Mouse (Mus musculus): Measurements from ENCODE around the gene B020011L13Rik. TPM values are rescaled to one million over a fixed set of nuclear protein-coding genes. Genes with fewer than 3 reads are reported as not detected.

Gene B020011L13Rik
- polyA plus RNA-seq (2017; shearing (Covaris generic)) = not detected

GRCm38 (mm10) chr1:117780833-117781232 lies at the start of gene B020011L13Rik:
B020011L13Rik (plus strand) TSS chr1:117781133.

DNA sequence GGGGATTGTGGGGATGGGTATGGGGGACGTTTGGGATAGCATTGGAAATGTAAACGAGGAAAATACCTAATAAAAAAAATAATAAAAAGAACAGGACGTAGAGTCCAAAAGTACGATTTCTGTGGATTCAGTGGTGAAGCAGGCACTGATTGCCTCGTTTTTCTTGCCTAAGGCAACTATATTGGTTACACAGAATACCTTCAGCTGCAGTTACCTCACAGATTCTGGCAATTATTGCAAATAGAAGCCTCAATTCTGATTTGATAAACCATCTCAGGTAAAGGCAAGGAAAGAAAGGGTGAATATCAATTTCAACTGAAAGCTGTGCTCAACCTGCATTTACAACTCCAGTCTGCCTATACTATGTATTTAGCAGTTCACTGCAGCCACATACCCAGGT lies 48.8 kb downstream of the B020011L13Rik start, which contains the start of gene Gm28360:
Gm28360 (plus strand) TSS at position 301 of the 400 bp plus-strand sequence.

Other genes with a start within 250 kb of the B020011L13Rik start
- gene Gm28363, start 84.0 kb upstream of the B020011L13Rik start, polyA plus RNA-seq (2017; shearing (Covaris generic)) = not detected
- not detected for gene Gm28360, start 48.9 kb downstream of the B020011L13Rik start, polyA plus RNA-seq (2017; shearing (Covaris generic))
- gene Gm28168, start 146.9 kb downstream of the B020011L13Rik start, polyA plus RNA-seq (2017; shearing (Covaris generic)) = not detected
- not detected for gene Gm7145, start 184.8 kb downstream of the B020011L13Rik start, polyA plus RNA-seq (2017; shearing (Covaris generic))

All from naive thymus-derived CD4-positive, alpha-beta T cell, adult 5 months (primary cell).